Mouse (Mus musculus) small intestine, adult 2 months (tissue): ENCODE measurements around the gene Ywhag. TPM values are rescaled to one million over a fixed set of nuclear protein-coding genes. Genes with fewer than 3 reads are reported as not detected.

Experiments
- H3K27ac ChIP-seq: fragments of 200-500 bp; 2 replicates; pipeline ENCODE4 v1.5.1; 2012; ENCODE audit warnings: low read depth, low read length, control low read depth, inconsistent platforms; ENCODE audit not compliant: insufficient read depth
- H3K27me3 ChIP-seq: fragments of 200-500 bp; 2 replicates; pipeline ENCODE4 v1.6.1; 2012; ENCODE audit warnings: mild to moderate bottlenecking, moderate library complexity, low read length, inconsistent platforms; ENCODE audit not compliant: control insufficient read depth, insufficient read depth
- H3K36me3 ChIP-seq: fragments of 200-500 bp; 2 replicates; pipeline ENCODE4 v1.6.1; 2012; ENCODE audit warnings: mild to moderate bottlenecking, low read length, control low read depth, inconsistent platforms; ENCODE audit not compliant: control insufficient read depth, insufficient read depth
- H3K4me1 ChIP-seq: fragments of 200-500 bp; 2 replicates; pipeline ENCODE4 v1.6.1; 2012; ENCODE audit warnings: low read length, inconsistent platforms, mixed read lengths; ENCODE audit not compliant: control insufficient read depth, insufficient read depth, insufficient read length
- H3K4me3 ChIP-seq: fragments of 200-500 bp; 2 replicates; pipeline ENCODE4 v1.5.1; 2012; ENCODE audit warnings: low read depth, mild to moderate bottlenecking, control low read depth, inconsistent platforms, low read length, moderate library complexity
- CTCF ChIP-seq: fragments of 200-500 bp; IDR thresholded peaks from 2 replicates; pipeline ENCODE4 v1.5.1; 2012; ENCODE audit warnings: low read depth, mild to moderate bottlenecking, control low read depth, inconsistent platforms, low read length, moderate library complexity, mixed read lengths; ENCODE audit not compliant: insufficient replicate concordance, insufficient read length; ENCODE audit errors: extremely low read depth
- POLR2A ChIP-seq: fragments of 200-500 bp; IDR thresholded peaks from 2 replicates; pipeline ENCODE4 v1.6.1; 2012; ENCODE audit warnings: low read depth, mild to moderate bottlenecking, control low read depth, inconsistent platforms, low read length, moderate library complexity
- WGBS: fragments of 180-500 bp; shearing (Covaris S2); methylation state at CpG from one replicate; pipeline ENCODE4 v1.1.7; 2018; 5-methylcytosine and 5-hydroxymethylcytosine counted together
- polyA plus RNA-seq: library from polyadenylated mRNA; depleted of rRNA; stranded (reverse); fragments of >200 nt; gene quantifications from 2 replicates; pipeline ENCODE4 v1.2.3, GENCODE M21; 2012

The Ywhag gene
- polyA plus RNA-seq, 1 experiment: 27.3 TPM

DNA sequence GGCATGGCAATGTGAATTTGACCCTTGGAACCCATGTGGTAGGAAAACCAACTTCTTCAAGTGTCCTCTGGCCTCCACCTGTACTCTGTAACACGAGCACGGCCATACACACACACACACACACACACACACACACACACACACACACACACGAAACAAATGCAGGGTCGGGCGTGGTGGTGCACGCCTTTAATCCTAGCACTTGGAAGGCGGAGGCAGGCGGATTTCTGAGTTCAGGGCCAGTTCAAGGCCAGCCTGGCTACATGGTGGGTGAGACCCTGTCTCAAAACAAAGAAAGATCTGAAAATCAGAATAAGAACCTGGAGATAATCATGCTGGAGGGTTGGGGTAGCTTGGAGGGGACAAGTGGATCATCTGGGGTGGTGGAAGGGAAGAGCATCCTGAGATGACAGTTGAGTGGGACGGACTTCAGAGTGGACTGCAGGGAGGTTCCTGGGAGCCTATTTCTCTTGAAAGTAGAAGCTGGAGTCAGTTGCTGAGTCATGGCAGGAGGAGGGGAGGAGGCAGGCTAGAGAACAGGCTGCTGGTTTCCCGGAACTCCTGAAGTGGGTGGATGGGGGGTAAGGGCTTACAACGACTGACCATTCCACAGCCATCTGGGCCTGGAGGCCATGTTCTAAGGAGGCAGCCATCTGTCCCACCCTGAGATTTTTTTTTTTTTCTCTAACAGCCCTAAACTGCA is 16.4 kb upstream of the Ywhag start:
- H3K4me1 ChIP-seq: peaks cover 2% of the 10 kb centered on the region; the same call in 1 of the 2 replicates
- no peaks in the 10 kb centered on the region for H3K36me3 ChIP-seq
- 0 out of 2 replicates have a peak, but pooled peaks cover 2% of the 10 kb centered on the region for H3K27me3 ChIP-seq
- WGBS: 55% methylated on average over 11 of the region's 11 CpGs
- no peak overlapping the region for H3K4me3 ChIP-seq
- no peak overlapping the region for H3K27ac ChIP-seq
- TF ChIP-seq CTCF (no peak), POLR2A (no peak)

DNA sequence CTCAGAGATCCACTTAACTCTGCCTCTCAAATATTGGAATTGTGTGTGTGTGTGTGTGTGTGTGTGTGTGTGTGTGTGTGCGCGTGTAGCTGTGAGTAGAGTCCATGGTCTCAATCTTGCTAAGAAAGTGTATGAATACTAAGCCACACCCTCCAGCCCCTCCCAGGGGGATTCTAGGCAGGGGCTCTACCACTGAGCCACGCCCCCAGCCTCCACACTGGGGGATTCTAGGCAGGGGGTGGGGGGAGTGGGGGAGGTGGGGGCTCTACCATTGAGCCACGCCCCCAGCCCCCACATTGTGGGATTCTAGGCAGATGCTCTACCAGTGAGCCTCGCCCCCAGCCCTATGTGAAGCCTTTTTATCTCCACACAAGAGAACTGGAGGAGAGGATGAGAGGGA is 12.2 kb upstream of the Ywhag start:
- Histone ChIP-seq H3K4me3 (no peak overlapping the region), H3K27me3 (0 out of 2 replicates have a peak, but pooled peaks cover 2% of the 10 kb centered on the region), H3K27ac (no peak overlapping the region), H3K4me1 (peaks cover 3% of the 10 kb centered on the region; the same call in 1 of the 2 replicates), H3K36me3 (no peaks in the 10 kb centered on the region)
- WGBS: 75% methylated on average over 5 of the region's 5 CpGs
- TF ChIP-seq CTCF: no peak
- no peak for TF ChIP-seq POLR2A

DNA sequence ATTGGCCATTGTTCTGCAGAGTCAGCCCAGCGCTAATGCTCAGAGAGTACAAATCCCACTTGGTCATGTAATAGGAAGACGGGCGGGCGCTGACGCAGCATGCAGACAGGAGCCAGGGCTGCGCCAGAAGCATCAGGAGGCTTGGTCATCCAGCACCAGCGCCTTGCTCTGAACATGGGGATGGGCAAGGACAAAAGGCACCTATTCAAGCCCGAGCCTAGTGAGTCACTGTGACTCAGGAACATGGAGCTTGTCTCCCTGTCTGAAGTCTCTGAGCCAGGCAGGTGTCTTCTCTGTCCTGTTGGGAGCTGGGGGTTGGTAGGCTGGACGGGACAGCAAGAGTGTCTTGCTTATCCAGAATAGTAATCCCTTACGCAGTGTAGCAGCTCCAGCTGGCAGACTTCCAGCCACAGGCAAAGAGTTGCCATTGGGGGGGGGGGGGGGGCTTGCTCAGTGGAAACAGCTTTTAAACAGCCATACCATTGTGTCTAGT is 11.5 kb upstream of the Ywhag start:
- no peak overlapping the region for H3K27ac ChIP-seq
- TF ChIP-seq CTCF (no peak), POLR2A (no peak)
- peaks cover 3% of the 10 kb centered on the region; the same call in 1 of the 2 replicates for H3K4me1 ChIP-seq
- 59% methylated on average over 10 of the region's 10 CpGs for WGBS
- H3K4me3 ChIP-seq: no peak overlapping the region
- no peaks in the 10 kb centered on the region for H3K36me3 ChIP-seq
- H3K27me3 ChIP-seq: 0 out of 2 replicates have a peak, but pooled peaks cover 2% of the 10 kb centered on the region

DNA sequence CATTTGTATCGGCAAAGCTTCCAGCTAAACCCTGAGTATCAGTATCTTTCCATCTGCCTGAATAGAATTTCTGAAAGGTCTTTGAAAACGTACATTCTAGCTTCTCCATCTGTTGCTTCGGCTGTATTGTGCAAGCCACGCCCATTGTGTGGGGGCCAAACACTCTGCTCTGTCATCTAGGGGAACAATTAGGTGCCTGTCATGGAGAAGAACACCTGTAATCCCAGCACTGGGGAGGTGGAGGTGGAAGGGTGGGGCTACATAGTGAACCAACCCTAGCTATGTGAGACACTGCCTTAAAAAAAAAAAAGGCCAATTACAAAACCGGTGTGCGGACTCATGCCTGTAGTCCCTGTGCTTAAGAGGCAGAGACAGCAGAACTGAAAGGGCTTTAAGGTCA is 8.3 kb upstream of the Ywhag start:
- 53% methylated on average over 6 of the region's 6 CpGs for WGBS
- no peak overlapping the region for H3K4me3 ChIP-seq
- H3K27me3 ChIP-seq: no peaks in the 10 kb centered on the region
- H3K27ac ChIP-seq: no peak overlapping the region
- TF ChIP-seq CTCF: no peak
- TF ChIP-seq POLR2A: no peak
- H3K36me3 ChIP-seq: no peaks in the 10 kb centered on the region
- 0 out of 2 replicates have a peak, but pooled peaks cover 3% of the 10 kb centered on the region for H3K4me1 ChIP-seq

DNA sequence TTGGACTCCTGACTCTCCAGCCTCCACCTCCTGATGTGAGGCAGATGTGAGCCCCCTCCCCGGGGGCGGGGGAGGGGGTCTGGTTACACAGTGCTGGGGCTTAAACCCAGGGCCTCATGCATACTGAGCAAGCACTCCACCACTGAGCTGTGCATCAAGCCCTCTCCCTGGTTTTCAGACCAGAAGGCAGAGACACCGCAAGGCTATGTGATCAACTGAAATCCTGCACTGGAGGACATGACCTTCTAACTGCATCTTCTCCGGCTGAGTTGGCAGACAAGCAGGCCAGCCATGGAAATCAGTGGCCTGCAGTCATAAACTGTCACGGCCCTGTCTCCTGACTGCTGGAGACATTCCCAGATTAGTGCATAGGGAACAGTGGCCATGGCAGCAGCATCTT is 6.2 kb upstream of the Ywhag start:
- WGBS: 56% methylated on average over 5 of the region's 5 CpGs

DNA sequence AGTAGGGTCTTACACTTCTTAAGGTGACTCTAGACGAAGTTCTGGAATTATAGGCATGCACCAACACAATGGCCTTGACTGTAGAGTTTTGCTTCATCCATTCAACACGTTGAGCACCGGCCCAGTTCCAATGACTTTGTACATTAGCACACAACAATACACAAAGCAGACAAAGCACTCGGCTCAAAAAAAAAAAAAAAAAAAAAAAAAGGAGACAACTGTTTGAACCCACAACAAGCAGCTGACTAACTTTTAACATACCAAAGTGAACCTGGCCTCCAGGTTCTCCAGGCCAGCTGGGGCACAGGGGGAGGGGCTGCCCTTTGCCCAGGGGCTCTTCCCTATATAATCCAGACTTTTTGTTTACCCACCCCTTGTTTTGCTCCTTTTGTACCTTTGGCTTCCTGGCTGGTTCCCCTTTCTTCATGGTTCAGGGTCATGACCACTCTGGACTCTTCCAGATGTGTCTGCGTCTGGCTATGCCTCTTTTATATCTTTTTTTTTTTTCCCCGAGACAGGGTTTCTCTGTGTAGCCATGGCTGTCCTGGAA is 1.3 kb upstream of the Ywhag start:
- 79% methylated on average over 6 of the region's 6 CpGs for WGBS
- H3K27ac ChIP-seq: no peak overlapping the region
- H3K36me3 ChIP-seq: peaks cover 6% of the 10 kb centered on the region
- no peaks in the 10 kb centered on the region for H3K27me3 ChIP-seq
- TF ChIP-seq POLR2A: no peak
- TF ChIP-seq CTCF: no peak
- H3K4me1 ChIP-seq: peaks cover 5% of the 10 kb centered on the region; the same call in 1 of the 2 replicates
- H3K4me3 ChIP-seq: no peak overlapping the region

More for the DNA sequence above, 6.2 kb upstream of the Ywhag start:
- Histone ChIP-seq H3K4me1 (no peaks in the 10 kb centered on the region), H3K27me3 (no peaks in the 10 kb centered on the region), H3K27ac (no peak overlapping the region), H3K4me3 (no peak overlapping the region), H3K36me3 (no peaks in the 10 kb centered on the region)
- TF ChIP-seq POLR2A (no peak), CTCF (no peak)

DNA sequence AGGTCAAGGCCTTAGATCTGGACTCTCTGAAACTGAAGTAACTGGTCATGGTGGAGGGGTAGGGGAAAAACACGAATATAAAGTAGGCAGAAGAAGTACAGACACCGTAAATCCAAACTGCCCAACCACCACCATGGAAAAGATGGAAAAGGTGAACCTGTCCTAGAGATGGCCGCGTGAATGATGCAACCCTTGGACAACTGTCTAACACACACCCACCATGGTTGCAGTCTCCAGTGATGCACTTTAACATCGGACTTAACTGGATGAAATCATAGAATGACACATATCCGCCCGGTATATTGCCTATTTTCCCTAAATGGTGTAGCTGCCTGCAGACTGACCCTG is 734 bp upstream of the Ywhag start:
- peak overlapping the region; percentile 28 for H3K27ac ChIP-seq
- no peak for TF ChIP-seq CTCF
- no peak for TF ChIP-seq POLR2A
- 32% methylated on average over 7 of the region's 7 CpGs for WGBS
- peaks cover 12% of the 10 kb centered on the region for H3K36me3 ChIP-seq
- H3K4me1 ChIP-seq: peaks cover 5% of the 10 kb centered on the region; the same call in 1 of the 2 replicates
- H3K27me3 ChIP-seq: no peaks in the 10 kb centered on the region
- peak overlapping the region; percentile 61 for H3K4me3 ChIP-seq
